Mouse (Mus musculus): ENCODE measurements at regions not wholly inside any gene's neighbourhood (a gene's known extent, or its start where the extent isn't known, plus 50 kb on each side); places are given as distances from the start of the nearest gene placed in this dataset.

GRCm38 (mm10) chr1:89288921-89289320, 165.7 kb upstream of the Agap1 start:
- no peak for DNase-seq (ENCODE audit: low spot score in 2 of 2)

- no peak for DNase-seq (ENCODE audit: low spot score in 2 of 2)
These were observed 157.9 kb upstream of the Agap1 start for GRCm38 (mm10) chr1:89296691-89297090.

GRCm38 (mm10) chr1:89297766-89298165, 156.8 kb upstream of the Agap1 start:
- no peak for DNase-seq (ENCODE audit: low spot score in 2 of 2)

GRCm38 (mm10) chr1:89301151-89301550, 153.5 kb upstream of the Agap1 start:
- DNase-seq (ENCODE audit: low spot score in 2 of 2) = no peak

DNA sequence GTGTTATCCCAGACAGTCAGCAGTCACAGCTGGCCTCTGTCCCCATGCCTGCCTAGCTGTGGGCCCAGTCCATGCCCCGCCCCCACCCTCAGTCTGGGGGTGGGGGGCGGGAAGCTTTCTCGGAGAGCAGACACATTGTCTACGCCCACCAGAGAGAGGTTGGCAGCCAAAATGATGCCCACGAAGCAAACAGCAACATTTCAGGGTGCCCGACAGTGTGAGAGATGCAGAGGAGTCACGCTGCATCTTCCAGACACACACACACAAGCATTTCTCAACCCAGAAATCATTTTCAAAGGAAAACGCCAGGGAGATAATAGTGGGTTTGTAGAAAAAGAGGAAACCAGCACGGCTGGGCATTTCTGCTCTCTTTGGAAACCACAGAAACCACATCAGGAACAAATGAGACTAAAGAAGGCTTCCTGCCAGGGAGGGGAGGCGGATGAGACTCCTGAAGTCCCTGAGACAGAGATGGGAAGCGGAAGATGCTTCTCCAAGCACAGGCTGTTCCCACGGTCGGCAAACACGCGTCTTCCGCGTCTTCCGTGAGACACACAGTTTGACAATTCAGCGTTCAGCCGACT, 152.1 kb upstream of the Agap1 start:
- DNase-seq (ENCODE audit: low spot score in 2 of 2) = peak; percentile 62 to 64

DNA sequence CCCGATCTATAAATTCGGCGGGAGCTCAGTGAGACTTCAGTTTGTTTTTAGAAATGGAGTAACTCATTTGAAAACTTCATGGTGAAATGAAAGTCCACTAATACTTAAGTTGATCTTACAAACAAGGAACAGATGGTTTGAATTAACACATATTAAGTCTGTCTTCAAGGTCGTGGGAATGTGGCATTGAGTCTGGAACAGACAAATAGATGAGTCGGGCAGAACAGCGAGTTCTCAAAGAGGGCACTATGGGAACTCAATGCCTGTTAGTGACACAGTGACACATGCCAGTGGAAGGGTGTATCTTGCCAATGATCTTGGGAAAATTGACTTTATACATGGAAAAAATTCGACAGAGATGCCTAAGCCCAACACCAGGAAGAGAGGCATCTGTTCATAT, 149.4 kb upstream of the Agap1 start:
- DNase-seq (ENCODE audit: low spot score in 2 of 2) = no peak

DNA sequence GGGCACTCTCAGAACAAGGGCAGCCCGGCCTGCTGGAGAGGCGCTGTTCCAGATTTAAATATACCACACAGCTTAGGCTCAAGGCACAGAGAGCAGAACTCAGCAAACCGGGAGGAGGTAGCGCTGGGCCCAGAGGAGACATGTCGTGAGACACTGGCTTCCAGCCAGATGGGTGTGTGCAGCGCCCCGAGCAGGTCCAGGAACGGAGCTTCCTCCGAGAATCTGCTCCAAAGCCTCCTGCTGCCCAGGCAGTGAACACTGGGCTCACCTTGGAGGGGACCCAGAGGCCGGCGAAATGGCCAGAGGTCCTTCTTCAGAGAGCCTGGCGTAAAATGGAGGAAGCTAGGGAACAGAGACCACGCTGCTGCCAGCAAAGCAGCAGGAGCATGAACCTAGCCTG, 145.8 kb upstream of the Agap1 start:
- no peak for DNase-seq (ENCODE audit: low spot score in 2 of 2)

DNA sequence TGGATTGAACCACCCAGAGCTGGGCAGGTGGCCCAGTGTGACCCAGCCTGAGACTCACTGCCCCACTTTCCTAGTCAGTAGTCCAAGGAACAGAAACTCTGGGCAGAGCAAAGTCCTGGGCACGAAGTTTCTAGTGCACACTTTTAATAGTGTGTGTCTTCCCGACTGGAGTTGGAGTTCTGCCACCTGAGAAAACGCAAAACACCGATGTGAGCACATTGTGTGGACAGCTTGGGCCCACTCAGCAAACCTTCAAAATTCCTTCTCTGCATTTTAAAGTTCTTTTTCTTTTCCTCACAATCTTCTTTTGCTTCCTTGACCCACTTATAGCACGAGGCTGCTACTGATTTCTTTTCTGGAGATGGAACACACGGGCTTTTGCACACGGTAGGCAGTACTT, 141.5 kb upstream of the Agap1 start:
- peak; percentile 9 to 26 for DNase-seq (ENCODE audit: low spot score in 2 of 2)

- DNase-seq (ENCODE audit: low spot score in 2 of 2) = no peak
These were observed 136.7 kb upstream of the Agap1 start for GRCm38 (mm10) chr1:89317897-89318296.

- DNase-seq (ENCODE audit: low spot score in 2 of 2) = no peak
These were observed 135.9 kb upstream of the Agap1 start for GRCm38 (mm10) chr1:89318663-89319062.

DNA sequence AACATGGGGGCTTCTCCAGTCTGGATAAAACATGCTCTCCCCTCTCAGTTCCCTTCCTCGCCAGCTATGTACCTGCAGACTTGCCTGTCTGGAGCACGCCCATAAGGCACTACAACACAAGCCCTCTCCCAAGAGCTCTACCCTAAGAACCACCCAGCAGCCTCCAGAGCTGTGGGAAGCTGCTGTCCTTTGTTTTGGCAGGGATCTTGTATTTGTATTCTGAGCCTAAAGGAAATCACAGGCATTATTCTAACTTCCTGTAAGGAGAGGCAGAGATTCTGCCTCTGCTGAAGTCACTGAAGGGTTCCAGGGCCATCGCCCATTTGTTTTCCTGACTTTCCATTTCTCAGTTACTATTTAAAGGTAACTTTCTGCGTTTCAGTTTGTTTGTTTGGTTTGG, 132.0 kb upstream of the Agap1 start:
- DNase-seq (ENCODE audit: low spot score in 2 of 2) = no peak

GRCm38 (mm10) chr1:89323091-89323490, 131.5 kb upstream of the Agap1 start:
- DNase-seq (ENCODE audit: low spot score in 2 of 2) = peak; percentile 19 to 21

- no peak for DNase-seq (ENCODE audit: low spot score in 2 of 2)
These were observed 123.3 kb upstream of the Agap1 start for GRCm38 (mm10) chr1:89331352-89331751.

GRCm38 (mm10) chr1:89332676-89333075, 121.9 kb upstream of the Agap1 start:
- DNase-seq (ENCODE audit: low spot score in 2 of 2) = no peak

GRCm38 (mm10) chr1:89337861-89338260, 116.7 kb upstream of the Agap1 start:
- DNase-seq (ENCODE audit: low spot score in 2 of 2) = no peak

DNA sequence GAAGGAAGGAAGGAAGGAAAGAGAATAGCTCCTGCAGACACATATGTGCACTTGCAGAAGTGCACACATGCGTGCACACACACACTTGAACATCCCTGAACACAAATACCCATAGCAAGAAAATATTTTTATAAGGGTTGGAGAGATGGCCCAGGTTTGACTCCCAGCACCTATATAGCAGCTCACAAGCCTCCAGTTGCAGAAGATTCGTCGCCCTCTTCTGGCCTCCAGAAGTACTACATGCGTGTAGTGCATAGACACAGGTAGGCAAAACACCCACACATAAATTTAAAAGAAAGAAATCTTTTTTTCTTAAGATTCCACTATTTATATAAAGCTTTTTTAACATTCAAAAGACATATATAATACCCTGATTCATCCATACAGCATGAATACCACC, 111.8 kb upstream of the Agap1 start:
- DNase-seq (ENCODE audit: low spot score in 2 of 2) = no peak

GRCm38 (mm10) chr1:89344546-89344945, 110.1 kb upstream of the Agap1 start:
- DNase-seq (ENCODE audit: low spot score in 2 of 2) = no peak

- no peak for DNase-seq (ENCODE audit: low spot score in 2 of 2)
These were observed 107.3 kb upstream of the Agap1 start for GRCm38 (mm10) chr1:89347341-89347740.

- DNase-seq (ENCODE audit: low spot score in 2 of 2) = peak; percentile 25 to 33
These were observed 101.7 kb upstream of the Agap1 start for GRCm38 (mm10) chr1:89352936-89353335.

- no peak for DNase-seq (ENCODE audit: low spot score in 2 of 2)
These were observed 95.3 kb upstream of the Agap1 start for GRCm38 (mm10) chr1:89359257-89359656.

GRCm38 (mm10) chr1:89364547-89365305, 89.9 kb upstream of the Agap1 start:
- peak; percentile 12 to 24 for DNase-seq (ENCODE audit: low spot score in 2 of 2)

DNA sequence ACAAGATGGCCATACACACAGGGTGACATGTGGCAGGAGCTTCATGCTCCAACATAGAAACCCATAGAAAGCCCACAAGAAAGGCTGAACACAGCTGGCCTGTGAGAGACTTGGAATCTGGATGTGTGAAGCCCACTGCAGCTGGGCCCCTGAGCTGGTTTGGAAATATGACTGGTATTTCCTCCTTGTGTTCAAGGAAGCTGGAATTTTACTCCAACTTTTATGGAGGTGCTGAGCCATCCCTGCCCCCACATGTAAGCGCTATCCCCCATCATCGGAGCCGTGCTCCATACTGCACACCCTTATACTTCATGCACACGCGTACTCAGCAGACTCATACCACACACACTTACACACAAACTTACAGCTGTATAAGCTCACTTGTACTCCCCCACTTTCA, 87.7 kb upstream of the Agap1 start:
- no peak for DNase-seq (ENCODE audit: low spot score in 2 of 2)

DNA sequence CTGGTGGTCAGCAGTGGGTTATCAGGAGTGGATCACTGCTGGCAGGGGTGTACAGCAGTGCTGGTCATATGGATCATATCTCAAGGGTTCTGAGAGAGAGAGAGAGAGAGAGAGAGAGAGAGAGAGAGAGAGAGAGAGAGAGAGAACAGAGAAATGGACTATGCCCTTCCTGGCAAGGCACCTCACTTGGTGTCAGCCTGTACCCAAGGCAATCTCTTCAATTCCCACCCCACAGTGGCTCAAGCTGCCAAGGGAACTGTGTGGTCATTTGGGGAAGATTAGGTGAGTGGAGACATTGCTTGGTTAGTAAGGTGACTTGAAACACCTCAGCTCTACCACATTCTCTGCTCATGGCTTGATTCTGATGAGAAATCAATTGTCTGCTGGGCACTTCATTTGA, 80.8 kb upstream of the Agap1 start:
- no peak for DNase-seq (ENCODE audit: low spot score in 2 of 2)

- no peak for DNase-seq (ENCODE audit: low spot score in 2 of 2)
These were observed 80.3 kb upstream of the Agap1 start for GRCm38 (mm10) chr1:89374271-89374670.

Data from frontal cortex, postnatal 36 days (tissue).